Mouse (Mus musculus): ENCODE results near the gene Atxn1l.

DNA sequence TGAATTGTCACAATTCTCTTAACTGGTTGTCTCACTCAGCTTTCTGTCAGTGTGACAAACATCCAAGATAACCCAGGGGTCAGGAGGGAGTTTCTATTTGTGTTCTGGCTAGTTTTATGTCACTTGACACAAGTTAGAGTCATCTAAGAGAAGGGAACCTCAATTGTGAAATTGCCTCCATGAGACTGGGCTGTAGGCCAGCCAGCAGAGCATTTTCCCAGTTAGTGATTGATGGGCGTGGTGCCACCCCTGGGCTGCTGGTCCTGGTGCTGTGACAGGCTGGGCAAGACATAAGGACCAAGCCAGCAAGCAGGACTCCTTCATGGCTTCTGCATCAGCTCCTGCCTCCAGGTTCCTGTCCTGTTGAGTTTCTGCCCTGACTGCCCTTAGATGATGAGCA lies 22.7 kb upstream of the Atxn1l start:
- no peak for TF ChIP-seq POLR2A (IDR thresholded peaks at IDR 0.05; ENCODE audit: borderline replicate concordance, insufficient read depth, low read length)
- no peak for TF ChIP-seq CTCF (IDR thresholded peaks at IDR 0.05; ENCODE audit: borderline replicate concordance, insufficient read depth, low read depth, low read length)

All from cerebellum, adult 2 months (tissue).